Mouse (Mus musculus) thymus, adult 2 months (tissue): ENCODE data around the gene Dach1. TPM values are rescaled to one million over a fixed set of nuclear protein-coding genes. Genes with fewer than 3 reads are reported as not detected.

Source experiments
- DNase-seq: peaks from one replicate; pipeline ENCODE4 v3.0.0; 2021
- H3K27ac ChIP-seq: fragments of 200-500 bp; 2 replicates; pipeline ENCODE4 v1.5.1; 2012; ENCODE audit warnings: low read length, control low read depth; ENCODE audit not compliant: control insufficient read depth, insufficient read depth
- H3K27me3 ChIP-seq: fragments of 200-500 bp; 2 replicates; pipeline ENCODE4 v1.6.1; 2012; ENCODE audit warnings: mild to moderate bottlenecking, low read length, moderate library complexity, mixed read lengths; ENCODE audit not compliant: control insufficient read depth, insufficient read depth
- H3K36me3 ChIP-seq: fragments of 200-500 bp; 2 replicates; pipeline ENCODE4 v1.6.1; 2012; ENCODE audit warnings: mild to moderate bottlenecking, low read length, moderate library complexity; ENCODE audit not compliant: control insufficient read depth, insufficient read depth
- H3K4me1 ChIP-seq: fragments of 200-500 bp; replicated peaks from 2 replicates; pipeline ENCODE4 v1.6.1; 2012; ENCODE audit warnings: low read length; ENCODE audit not compliant: control insufficient read depth, insufficient read depth
- H3K4me3 ChIP-seq: fragments of 200-500 bp; 2 replicates; pipeline ENCODE4 v1.5.1; 2012; ENCODE audit warnings: mild to moderate bottlenecking, low read length, control low read depth, moderate library complexity; ENCODE audit not compliant: control insufficient read depth, insufficient read depth
- CTCF ChIP-seq: fragments of 200-500 bp; IDR thresholded peaks from 2 replicates; pipeline ENCODE4 v1.5.1; 2012; ENCODE audit warnings: mild to moderate bottlenecking, control low read depth, low read length, moderate library complexity, borderline replicate concordance; ENCODE audit not compliant: control insufficient read depth, poor library complexity, insufficient read depth; ENCODE audit errors: extremely low read depth
- POLR2A ChIP-seq: fragments of 200-500 bp; IDR thresholded peaks from 2 replicates; pipeline ENCODE4 v1.6.1; 2012; ENCODE audit warnings: mild to moderate bottlenecking, low read length, control low read depth, moderate library complexity; ENCODE audit not compliant: control insufficient read depth, poor library complexity, insufficient read depth; ENCODE audit errors: extremely low read depth
- WGBS: fragments of 180-500 bp; shearing (Covaris S2); methylation state at CpG from one replicate; pipeline ENCODE4 v1.1.7; 2018; 5-methylcytosine and 5-hydroxymethylcytosine counted together
- polyA plus RNA-seq: library from polyadenylated mRNA; depleted of rRNA; stranded (reverse); fragments of >200 nt; gene quantifications from 2 replicates; pipeline ENCODE4 v1.2.3, GENCODE M21; 2012

Dach1 gene
- polyA plus RNA-seq, 1 experiment, result 0.38 TPM

DNA sequence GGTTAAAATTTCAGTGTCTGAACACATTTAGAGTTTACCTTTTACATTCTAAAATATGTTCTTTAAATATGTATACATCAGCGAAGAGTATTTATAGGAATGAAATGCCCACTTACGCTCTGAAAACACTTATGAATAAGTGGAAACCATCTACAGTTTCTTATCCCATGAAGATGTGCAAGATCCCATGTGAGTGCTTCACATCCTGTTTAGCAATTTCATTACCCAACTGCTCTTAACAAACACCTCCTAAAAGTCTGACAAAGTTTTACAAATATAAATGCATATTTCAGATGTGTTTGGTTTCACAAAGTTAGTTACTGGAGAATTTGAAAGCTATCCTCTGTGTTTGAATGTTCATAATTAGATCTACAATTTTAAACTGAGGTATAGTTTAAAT, 59.6 kb downstream of the Dach1 start:
- WGBS, result 97% methylated on average over 2 of the region's 2 CpGs
- no peak overlapping the region for H3K4me3 ChIP-seq

DNA sequence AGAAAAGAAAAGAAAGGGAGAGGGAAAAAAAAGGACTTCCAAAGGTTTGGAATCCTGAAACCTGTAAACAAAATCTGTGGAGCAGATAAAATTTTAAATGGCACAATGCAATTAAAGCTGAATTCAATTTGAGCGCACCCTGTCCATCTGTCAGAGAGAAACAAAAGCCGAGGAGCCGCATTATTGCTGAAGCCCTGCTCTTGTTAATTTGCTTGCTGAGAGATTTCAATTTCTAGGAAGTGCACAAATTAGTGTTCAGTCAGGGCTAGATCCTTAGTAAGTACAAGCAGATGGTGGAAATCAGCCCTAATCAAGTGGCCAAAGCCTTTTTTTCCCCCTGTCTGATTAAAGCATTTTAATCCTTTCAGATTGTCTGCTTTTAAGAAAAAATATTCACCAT, 60.8 kb downstream of the Dach1 start:
- H3K36me3 ChIP-seq, result no peaks in the 10 kb centered on the region
- H3K27ac ChIP-seq, result no peak overlapping the region
- DNase-seq, result no peak
- H3K4me3 ChIP-seq, result no peak overlapping the region
- no peak for TF ChIP-seq POLR2A
- TF ChIP-seq CTCF, result no peak
- H3K27me3 ChIP-seq, result no peaks in the 10 kb centered on the region
- 96% methylated on average over 3 of the region's 3 CpGs for WGBS
- H3K4me1 ChIP-seq, result no peaks in the 10 kb centered on the region

More for the DNA sequence above, 59.6 kb downstream of the Dach1 start:
- Histone ChIP-seq H3K27me3 (no peaks in the 10 kb centered on the region), H3K36me3 (no peaks in the 10 kb centered on the region), H3K4me1 (no peaks in the 10 kb centered on the region), H3K27ac (no peak overlapping the region)
- no peak for TF ChIP-seq POLR2A
- no peak for TF ChIP-seq CTCF
- no peak for DNase-seq

DNA sequence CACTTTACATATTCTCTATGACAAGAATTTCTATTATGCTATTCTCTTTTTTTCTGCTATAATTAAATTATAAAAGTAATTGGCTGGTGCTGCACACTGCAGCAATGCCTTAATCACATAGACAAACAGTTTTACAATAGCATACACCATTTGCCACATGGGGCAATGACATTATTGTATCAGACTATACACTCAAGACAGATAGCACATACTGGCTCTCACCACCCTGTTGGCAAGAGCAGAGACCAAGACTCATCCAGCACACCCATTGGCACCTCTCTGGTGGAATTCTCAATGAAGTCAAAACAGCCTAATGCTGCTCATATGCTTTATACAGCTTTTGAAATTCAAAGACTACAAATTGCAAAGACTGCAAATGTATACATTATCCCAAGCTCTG, 63.4 kb downstream of the Dach1 start:
- Histone ChIP-seq H3K4me1 (no peaks in the 10 kb centered on the region), H3K27ac (no peak overlapping the region), H3K27me3 (no peaks in the 10 kb centered on the region), H3K36me3 (no peaks in the 10 kb centered on the region), H3K4me3 (no peak overlapping the region)
- no peak for DNase-seq
- TF ChIP-seq CTCF (no peak), POLR2A (no peak)

DNA sequence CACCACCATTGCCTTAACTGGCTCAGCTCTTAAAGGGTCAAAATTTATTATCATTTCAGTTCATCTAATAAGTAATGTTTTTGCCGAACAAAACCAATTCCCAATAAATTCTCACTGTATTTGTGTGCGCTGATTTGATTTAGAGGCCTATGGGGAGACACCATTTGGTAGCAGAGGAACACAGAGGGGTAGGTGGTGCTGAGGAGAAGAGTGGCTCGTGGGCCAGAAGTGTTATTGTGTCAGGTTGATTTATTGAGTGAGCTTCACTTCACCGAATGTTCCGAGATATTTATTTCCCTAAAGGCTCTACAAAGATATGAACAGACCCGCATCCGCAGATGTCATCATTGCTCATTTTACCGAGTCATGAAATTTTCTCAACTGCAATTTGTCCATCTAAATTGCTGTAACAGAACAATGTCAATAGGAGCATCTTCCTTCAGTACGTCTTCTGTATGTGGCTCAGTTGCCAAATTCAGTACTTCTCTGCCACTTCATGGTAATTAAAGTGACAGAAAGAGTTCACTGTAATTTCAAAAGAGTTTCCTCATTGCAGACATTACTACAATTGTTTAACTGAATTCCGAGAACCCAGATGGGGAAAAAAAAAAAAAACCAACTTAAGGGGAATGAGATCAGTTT, 65.1 kb downstream of the Dach1 start:
- Histone ChIP-seq H3K36me3 (no peaks in the 10 kb centered on the region), H3K4me3 (no peak overlapping the region), H3K27ac (no peak overlapping the region), H3K27me3 (no peaks in the 10 kb centered on the region), H3K4me1 (no peaks in the 10 kb centered on the region)
- WGBS, result 92% methylated on average over 10 of the region's 10 CpGs
- no peak for DNase-seq
- no peak for TF ChIP-seq POLR2A
- TF ChIP-seq CTCF, result no peak

DNA sequence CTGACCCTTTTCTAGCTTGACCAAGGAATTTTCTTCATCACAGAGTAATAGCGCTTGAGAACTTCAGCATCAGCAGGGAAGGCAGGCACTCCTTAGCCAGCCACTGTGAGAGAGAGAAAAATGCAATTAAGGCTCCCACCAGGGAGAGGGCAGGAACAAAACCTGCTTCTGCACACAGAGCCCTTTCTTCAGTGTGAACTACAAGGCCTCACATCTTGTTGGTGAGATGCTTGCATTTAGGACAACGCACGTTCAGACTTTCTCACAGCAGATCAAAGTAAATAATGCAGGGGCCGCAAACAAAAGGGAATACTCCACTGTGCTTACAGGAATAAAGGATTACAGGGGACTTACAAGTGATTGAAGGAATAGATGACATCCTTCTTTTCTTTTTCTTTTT, 74.3 kb downstream of the Dach1 start:
- Histone ChIP-seq H3K27me3 (no peaks in the 10 kb centered on the region), H3K36me3 (no peaks in the 10 kb centered on the region), H3K4me3 (no peak overlapping the region), H3K27ac (no peak overlapping the region), H3K4me1 (no peaks in the 10 kb centered on the region)
- no peak for TF ChIP-seq CTCF
- TF ChIP-seq POLR2A, result no peak
- WGBS, result 95% methylated on average over 4 of the region's 4 CpGs
- no peak for DNase-seq

DNA sequence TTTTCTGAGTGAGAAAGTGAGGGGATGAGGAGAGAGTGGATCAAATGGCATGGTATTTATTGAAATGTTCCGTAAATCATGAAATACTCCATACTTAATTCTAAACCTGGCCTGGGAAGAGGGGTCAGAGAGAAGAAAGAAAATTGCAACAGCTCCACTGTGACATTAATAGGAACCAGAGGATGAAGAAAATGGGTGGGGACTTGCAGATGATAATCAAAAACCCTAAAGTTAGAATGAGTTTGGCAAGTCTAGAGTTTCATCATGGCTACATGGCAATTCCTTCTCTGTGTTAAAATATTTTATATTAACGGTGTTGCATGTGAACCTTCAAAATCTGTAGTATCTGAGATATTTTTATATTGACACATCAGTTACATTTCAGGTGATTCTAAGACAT, 80.3 kb downstream of the Dach1 start:
- no peak overlapping the region for H3K4me3 ChIP-seq
- TF ChIP-seq CTCF, result no peak
- no peak for TF ChIP-seq POLR2A
- no peaks in the 10 kb centered on the region for H3K36me3 ChIP-seq
- H3K27me3 ChIP-seq, result no peaks in the 10 kb centered on the region
- H3K27ac ChIP-seq, result no peak overlapping the region
- no peaks in the 10 kb centered on the region for H3K4me1 ChIP-seq
- no peak for DNase-seq
- 95% methylated on average over 2 of the region's 2 CpGs for WGBS

DNA sequence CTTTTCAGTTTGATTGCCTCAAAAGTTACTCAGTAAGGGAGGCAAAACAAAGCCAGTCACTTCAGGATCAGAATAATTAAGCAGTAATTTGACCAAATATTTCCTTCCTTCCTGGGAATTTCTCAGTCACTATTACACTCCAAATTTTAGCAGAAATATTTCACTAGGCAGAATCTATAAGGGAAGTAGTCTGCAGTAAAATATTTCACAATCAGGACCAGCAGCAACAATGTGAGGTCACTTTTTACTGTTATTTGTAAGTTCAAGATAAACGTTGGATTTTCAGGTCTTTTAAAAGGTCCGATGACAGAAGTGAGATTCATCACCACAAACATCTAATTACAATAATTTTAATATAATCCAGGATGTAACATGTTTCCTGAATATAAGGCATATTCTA, 82.2 kb downstream of the Dach1 start:
- Histone ChIP-seq H3K27me3 (no peaks in the 10 kb centered on the region), H3K4me3 (no peak overlapping the region), H3K4me1 (no peaks in the 10 kb centered on the region), H3K27ac (no peak overlapping the region), H3K36me3 (no peaks in the 10 kb centered on the region)
- TF ChIP-seq POLR2A (no peak), CTCF (no peak)
- no peak for DNase-seq
- WGBS, result 74% methylated on average over 2 of the region's 2 CpGs
